Mouse (Mus musculus): ENCODE measurements around the gene Ikzf2.

DNA sequence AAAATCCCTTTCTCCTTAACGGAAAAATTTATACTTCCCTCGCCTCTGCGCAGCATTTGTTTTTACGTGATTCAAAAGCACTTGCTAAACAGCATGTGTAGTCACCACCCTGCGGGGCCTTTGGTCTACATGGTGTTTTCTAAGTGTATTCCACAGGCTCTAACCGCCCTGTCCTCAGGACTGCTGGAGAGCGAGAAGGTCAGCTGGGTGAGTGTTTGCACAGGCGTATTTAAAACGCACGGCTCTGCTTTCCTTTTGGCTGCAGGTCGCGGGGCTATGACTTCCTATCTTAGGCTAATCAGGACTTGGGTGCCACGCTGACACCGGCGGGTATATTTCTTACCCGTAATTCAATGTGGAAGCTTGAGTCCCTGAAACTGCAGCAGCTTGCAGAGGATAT, 30.1 kb downstream of the Ikzf2 start:
- TF ChIP-seq CEBPB (IDR thresholded peaks at IDR 0.05; ENCODE audit: insufficient read depth, poor library complexity, severe bottlenecking) (no peak), E2F4 (IDR thresholded peaks at IDR 0.05; ENCODE audit: insufficient read depth) (no peak), POLR2A (IDR thresholded peaks at IDR 0.05; ENCODE audit: insufficient read length, low read depth) (no peak), MAX (IDR thresholded peaks at IDR 0.05; ENCODE audit: low read depth) (no peak), POLR2AphosphoS2 (IDR thresholded peaks at IDR 0.05; ENCODE audit: insufficient read length, low read depth) (no peak), SRF (IDR thresholded peaks at IDR 0.05; ENCODE audit: control insufficient read depth, insufficient read length, low read depth) (no peak), TCF12 (IDR thresholded peaks at IDR 0.05; ENCODE audit: insufficient read depth, poor library complexity, severe bottlenecking) (no peak), USF1 (IDR thresholded peaks at IDR 0.05; ENCODE audit: low read depth) (no peak), MYOD1 (IDR thresholded peaks at IDR 0.05; ENCODE audit: control insufficient read depth in 1 of 3, insufficient read length in 2 of 3, low read depth in 2 of 3) (no peak), MYOG (IDR thresholded peaks at IDR 0.05; ENCODE audit: control insufficient read depth in 1 of 3, insufficient read depth in 1 of 3, insufficient read length in 2 of 3, low read depth in 2 of 3) (no peak)
